Mouse (Mus musculus) limb, embryonic 11.5 days (tissue): ENCODE results near the gene Phf11d. TPM values are rescaled to one million over a fixed set of nuclear protein-coding genes. Genes with fewer than 3 reads are reported as not detected.
"Not testable (repeated sequence)": the region's sequence is repeated elsewhere in the genome, so short reads cannot be mapped to it uniquely, and the experiment has no call there.

Experiments
- ATAC-seq: fragments of 200-750 bp; cut with Nextera tagmentation; 2 replicates; pipeline ENCODE4 v1.8.0; 2017; ENCODE audit warnings: low read depth; ENCODE audit not compliant: insufficient number of reproducible peaks, low FRiP score, low TSS enrichment
- DNase-seq: peaks from one replicate; pipeline ENCODE4 v3.0.0-alpha.2; 2015; ENCODE audit warnings: low spot score
- H3K27ac ChIP-seq: fragments of 300-500 bp; sonication (generic); replicated peaks from 2 replicates; pipeline ENCODE4 v1.5.1; 2014; ENCODE audit warnings: low read depth, mild to moderate bottlenecking, low read length
- H3K27me3 ChIP-seq: fragments of 300-500 bp; sonication (generic); 2 replicates; pipeline ENCODE4 v1.6.1; 2014; ENCODE audit warnings: mild to moderate bottlenecking, low read length, mixed read lengths; ENCODE audit not compliant: control insufficient read depth, insufficient read depth
- H3K36me3 ChIP-seq: fragments of 300-500 bp; sonication (generic); 2 replicates; pipeline ENCODE4 v1.6.1; 2014; ENCODE audit warnings: mild to moderate bottlenecking, low read length, moderate library complexity, mixed read lengths; ENCODE audit not compliant: control insufficient read depth, insufficient read depth
- H3K4me1 ChIP-seq: fragments of 300-500 bp; sonication (generic); 2 replicates; pipeline ENCODE4 v1.6.1; 2014; ENCODE audit warnings: low read length, mixed read lengths; ENCODE audit not compliant: control insufficient read depth, insufficient read depth
- H3K4me2 ChIP-seq: fragments of 300-500 bp; sonication (generic); 2 replicates; pipeline ENCODE4 v1.6.1; 2014; ENCODE audit warnings: low read depth, mild to moderate bottlenecking, moderate library complexity; ENCODE audit not compliant: severe bottlenecking
- H3K4me3 ChIP-seq: fragments of 300-500 bp; sonication (generic); 2 replicates; pipeline ENCODE4 v1.5.1; 2014; ENCODE audit warnings: low read depth, low read length
- H3K9ac ChIP-seq: fragments of 300-500 bp; sonication (generic); 2 replicates; pipeline ENCODE4 v1.6.1; 2014; ENCODE audit warnings: mild to moderate bottlenecking, low read length
- H3K9me3 ChIP-seq: fragments of 300-500 bp; sonication (generic); 2 replicates; pipeline ENCODE4 v1.6.1; 2016; ENCODE audit warnings: low read length; ENCODE audit not compliant: control insufficient read depth
- WGBS: fragments of 180-500 bp; shearing (Covaris S2); extraction: QIAGEN DNeasy Blood & Tissue Kit; methylation state at CpG from one replicate; pipeline ENCODE4 v1.1.7; 2014; 5-methylcytosine and 5-hydroxymethylcytosine counted together
- polyA plus RNA-seq: library from polyadenylated mRNA; unstranded; fragments of >200 nt; fragmentation: Nextera tagmentation; extraction: Ambion mirVana; gene quantifications from 2 replicates; pipeline ENCODE4 v1.2.1, GENCODE M21; 2014

The Phf11d gene
- polyA plus RNA-seq, result 0.17 and 0.39 TPM in 2 replicates

DNA sequence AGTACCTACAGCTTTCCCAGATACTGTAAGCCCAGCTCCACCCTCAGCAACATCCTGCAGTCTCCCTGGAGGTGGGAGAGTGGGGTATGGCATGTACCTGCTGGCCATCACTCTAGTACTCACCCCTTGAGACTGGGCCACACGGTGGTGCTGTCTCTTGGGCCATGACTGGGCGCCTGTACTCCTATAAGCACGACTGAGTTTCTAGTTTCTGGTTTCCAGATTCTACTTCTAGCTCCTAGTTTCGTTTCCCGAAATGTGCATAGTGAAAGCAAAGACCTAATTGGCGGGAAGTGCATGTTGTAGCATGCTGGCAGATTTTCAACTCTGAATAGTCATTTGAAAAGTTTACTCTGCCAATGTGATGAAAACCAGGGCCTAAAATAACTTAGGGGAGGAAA, at the start of gene Phf11d:
TSS of gene Phf11d (minus strand) at position 227 of the 401 bp plus-strand sequence.
- no peak for ATAC-seq
- Histone ChIP-seq H3K27ac (no peak within 1 kb of the TSS), H3K36me3 (no peaks in the 10 kb centered on the region), H3K9me3 (no peaks in the 10 kb centered on the region), H3K4me3 (no peak within 1 kb of the TSS), H3K27me3 (no peaks in the 10 kb centered on the region), H3K4me2 (no peak within 1 kb of the TSS), H3K9ac (no peak within 1 kb of the TSS), H3K4me1 (no peaks in the 10 kb centered on the region)
- 83% methylated on average over 6 of the region's 6 CpGs for WGBS
- no peak for DNase-seq

DNA sequence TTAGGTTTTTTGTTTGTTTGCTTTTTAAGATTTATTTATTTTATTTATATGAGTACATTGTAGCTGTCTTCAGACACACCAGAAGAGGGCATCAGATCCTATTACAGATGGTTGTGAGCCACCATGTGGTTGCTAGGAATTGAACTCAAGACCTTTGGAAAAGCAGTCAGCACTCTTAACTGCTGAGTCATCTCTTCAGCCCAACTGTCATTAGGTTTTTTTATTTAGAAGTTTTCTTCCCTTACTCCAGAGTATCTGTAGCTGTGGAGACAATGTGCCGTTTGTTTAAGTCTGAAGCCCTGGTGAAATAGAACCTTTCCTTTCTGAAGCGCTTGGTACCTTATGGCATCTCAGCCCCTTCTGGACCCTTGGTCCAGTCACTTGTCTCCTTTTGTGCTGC, 49.7 kb upstream of the Phf11d start:
- H3K4me1 ChIP-seq, H3K9me3 ChIP-seq, DNase-seq, H3K36me3 ChIP-seq, H3K27ac ChIP-seq, ATAC-seq, H3K27me3 ChIP-seq, H3K4me3 ChIP-seq, H3K4me2 ChIP-seq, H3K9ac ChIP-seq: not testable (repeated sequence)
- WGBS, result 95% methylated on average over 2 of the region's 2 CpGs

DNA sequence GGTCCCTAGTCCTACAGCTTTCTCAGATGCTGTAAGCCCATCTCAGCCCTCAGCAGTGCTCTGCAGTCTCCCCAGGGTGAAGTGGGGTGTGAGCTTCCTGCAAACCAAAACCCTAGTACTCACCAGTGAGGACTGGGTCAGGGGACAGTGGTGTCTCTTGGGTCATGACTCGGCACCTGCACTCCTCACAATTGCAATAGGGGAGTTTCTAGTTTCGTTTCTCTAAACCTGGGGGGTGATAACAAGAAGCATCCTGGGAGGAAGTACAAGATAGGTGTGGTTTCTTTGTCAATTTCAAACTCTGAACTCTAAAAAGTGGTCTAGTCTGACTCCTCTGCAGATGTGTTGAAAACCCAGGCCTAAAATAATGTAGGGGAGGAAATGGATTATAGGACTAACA, 31.7 kb upstream of the Phf11d start:
- DNase-seq (no peak), ATAC-seq (no peak)
- no peaks in the 10 kb centered on the region for H3K9me3 ChIP-seq
- H3K9ac ChIP-seq, result no peak overlapping the region
- H3K4me3 ChIP-seq, result no peak overlapping the region
- H3K27me3 ChIP-seq, result no peaks in the 10 kb centered on the region
- WGBS, result 80% methylated on average over 2 of the region's 2 CpGs
- no peak overlapping the region for H3K27ac ChIP-seq
- H3K4me2 ChIP-seq, result no peak overlapping the region
- H3K36me3 ChIP-seq, result peaks cover 2% of the 10 kb centered on the region; the same call in 1 of the 2 replicates
- H3K4me1 ChIP-seq, result no peaks in the 10 kb centered on the region

DNA sequence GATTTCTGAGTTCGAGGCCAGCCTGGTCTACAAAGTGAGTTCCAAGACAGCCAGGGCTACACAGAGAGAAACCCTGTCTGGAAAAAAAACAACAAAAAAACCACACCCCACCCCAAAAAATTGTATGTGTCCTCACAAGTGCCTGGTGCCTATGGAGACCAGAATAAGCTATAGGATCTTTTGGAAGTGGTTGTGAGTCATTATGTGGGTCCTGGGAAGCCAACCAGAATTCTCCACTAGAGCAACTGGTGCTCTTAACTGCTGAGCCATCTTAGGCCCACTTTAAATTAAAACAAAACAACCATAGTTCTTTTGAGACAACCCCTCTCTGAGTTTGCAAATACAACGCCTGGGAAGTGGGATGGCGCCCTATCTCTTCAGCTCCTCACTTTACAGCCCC, 30.0 kb upstream of the Phf11d start, which contains the start of gene Phf11c:
TSS of gene Phf11c (minus strand) at position 101 of the 400 bp plus-strand sequence.
- H3K4me2 ChIP-seq, result no peak within 1 kb of the TSS
- no peak within 1 kb of the TSS for H3K4me3 ChIP-seq
- DNase-seq (no peak), ATAC-seq (no peak)
- no peaks in the 10 kb centered on the region for H3K9me3 ChIP-seq
- WGBS, result 92% methylated on average over 3 of the region's 3 CpGs
- no peaks in the 10 kb centered on the region for H3K4me1 ChIP-seq
- H3K27me3 ChIP-seq, result no peaks in the 10 kb centered on the region
- no peak within 1 kb of the TSS for H3K9ac ChIP-seq
- H3K36me3 ChIP-seq, result no peaks in the 10 kb centered on the region
- no peak within 1 kb of the TSS for H3K27ac ChIP-seq

DNA sequence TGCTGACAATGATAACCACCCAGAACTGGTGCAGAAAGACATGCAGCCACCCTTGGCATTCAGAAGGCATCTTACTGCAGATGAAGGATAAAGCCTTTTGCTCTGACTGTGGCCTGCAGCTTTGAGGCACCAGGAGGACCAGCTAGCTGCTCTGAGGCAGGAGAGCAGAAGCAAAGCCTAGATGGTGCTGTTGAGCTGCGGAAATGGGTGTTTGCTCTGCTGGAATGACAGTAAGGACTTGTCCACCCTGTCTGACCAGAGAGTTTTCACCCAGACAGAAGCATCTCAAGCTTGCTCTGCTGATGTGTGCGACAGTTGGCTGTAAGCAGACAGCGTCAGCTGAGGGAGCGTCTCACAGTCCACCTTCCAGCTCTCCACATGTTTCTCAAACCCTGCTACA, 24.9 kb upstream of the Phf11d start:
- not testable (repeated sequence) for H3K27me3 ChIP-seq, H3K4me2 ChIP-seq, H3K27ac ChIP-seq, H3K9me3 ChIP-seq, H3K4me1 ChIP-seq, DNase-seq, ATAC-seq, H3K36me3 ChIP-seq, H3K4me3 ChIP-seq, H3K9ac ChIP-seq
- 77% methylated on average over 4 of the region's 4 CpGs for WGBS

DNA sequence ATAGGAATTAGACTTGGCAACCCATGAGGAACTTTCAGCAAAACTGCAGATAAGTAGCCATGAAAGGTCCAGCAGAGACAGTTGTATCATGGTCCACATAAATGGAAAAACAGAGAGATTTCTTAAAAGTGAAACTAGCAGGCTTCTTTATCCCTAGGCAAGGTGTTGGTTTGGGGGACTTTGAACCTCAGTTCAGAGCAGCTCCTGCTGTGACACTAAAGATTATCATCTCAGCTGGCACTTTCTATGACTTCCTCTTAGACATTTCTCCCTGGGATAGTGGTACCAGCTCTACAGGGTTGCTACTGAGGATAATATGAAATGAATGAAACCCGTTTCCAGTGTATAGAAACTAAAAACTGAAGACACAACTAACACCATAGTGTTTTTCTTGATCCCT, 24.3 kb upstream of the Phf11d start:
- DNase-seq, result no peak
- 61% methylated on average over 1 of the region's 1 CpGs for WGBS
- no peak overlapping the region for H3K27ac ChIP-seq

DNA sequence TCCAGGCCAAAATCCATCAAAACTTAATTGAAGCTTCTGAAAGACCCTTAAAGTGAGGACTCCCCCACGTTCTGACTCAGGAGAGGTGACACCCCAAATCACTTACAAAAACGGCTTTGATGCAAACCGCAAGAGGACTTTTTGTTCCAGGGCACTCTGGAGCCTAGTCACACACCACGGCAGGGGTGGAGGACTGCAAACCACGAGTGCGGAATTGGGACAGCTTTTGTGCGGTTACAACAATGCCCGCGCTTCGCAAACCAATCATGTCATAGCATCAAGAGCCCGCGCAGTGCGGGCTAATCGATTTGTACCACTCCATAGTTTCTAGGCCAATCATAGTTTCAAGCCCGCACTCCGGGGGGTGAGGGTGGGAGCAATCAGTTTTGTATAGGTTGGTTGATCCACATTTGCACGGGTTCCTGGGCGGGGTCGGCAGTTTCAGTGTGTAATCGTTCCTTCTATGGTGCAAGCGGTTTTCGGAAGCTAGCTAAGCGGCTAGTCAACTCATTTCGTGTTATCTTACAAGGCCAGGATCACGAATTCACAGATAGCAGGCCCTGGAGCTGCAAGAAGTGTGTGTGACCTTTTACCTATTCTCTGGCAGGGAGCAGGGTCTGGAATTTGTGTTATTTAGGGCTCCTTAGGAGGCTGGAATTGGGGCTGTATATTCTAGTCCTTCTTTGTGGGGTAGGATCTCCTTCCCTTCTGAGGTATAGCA, 5.2 kb upstream of the Phf11d start:
- no peak overlapping the region for H3K4me3 ChIP-seq
- 94% methylated on average over 25 of the region's 25 CpGs for WGBS
- ATAC-seq (no peak), DNase-seq (no peak)
- no peaks in the 10 kb centered on the region for H3K4me1 ChIP-seq
- no peaks in the 10 kb centered on the region for H3K27me3 ChIP-seq
- H3K9ac ChIP-seq, result no peak overlapping the region
- no peak overlapping the region for H3K27ac ChIP-seq
- no peak overlapping the region for H3K4me2 ChIP-seq
- H3K9me3 ChIP-seq, result no peaks in the 10 kb centered on the region
- no peaks in the 10 kb centered on the region for H3K36me3 ChIP-seq

More for the DNA sequence above, 24.3 kb upstream of the Phf11d start:
- Histone ChIP-seq H3K4me3 (no peak overlapping the region), H3K4me1 (no peaks in the 10 kb centered on the region), H3K9me3 (no peaks in the 10 kb centered on the region), H3K36me3 (no peaks in the 10 kb centered on the region), H3K27me3 (no peaks in the 10 kb centered on the region), H3K4me2 (no peak overlapping the region), H3K9ac (no peak overlapping the region)
- ATAC-seq, result no peak

DNA sequence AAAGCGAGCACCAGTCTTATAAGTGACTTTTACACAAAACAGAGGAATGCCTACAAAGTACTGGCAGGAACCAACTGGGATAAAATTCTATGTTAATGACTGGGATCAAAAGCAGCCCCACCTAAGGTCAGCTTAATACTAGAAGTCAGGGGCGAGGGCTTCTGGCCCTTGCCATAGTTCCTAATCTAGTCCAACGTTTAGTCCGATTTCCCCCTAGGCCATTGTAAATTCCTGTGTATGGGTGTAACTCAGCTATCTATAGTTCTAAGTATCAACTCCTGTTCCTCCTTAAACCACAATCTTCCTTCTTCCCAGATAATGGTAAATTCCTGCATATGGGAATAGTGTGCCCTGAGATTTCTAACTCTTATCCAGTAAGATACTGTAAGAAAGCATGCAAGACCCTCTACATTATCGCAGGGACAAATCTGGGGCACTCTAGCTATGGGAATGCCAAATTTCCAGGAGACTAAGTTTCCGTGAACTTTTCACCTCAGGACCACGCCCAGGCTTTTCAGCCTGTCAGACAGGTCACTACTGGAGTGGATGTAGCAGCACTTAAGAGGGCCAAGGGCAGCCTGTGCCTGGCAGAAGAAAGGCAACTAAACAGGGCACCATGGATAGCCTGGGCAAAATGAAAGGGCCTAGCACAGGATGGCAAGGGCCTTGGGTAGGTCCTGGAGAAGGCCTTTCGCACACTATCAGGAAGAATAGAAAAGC, 1.3 kb upstream of the Phf11d start:
- H3K27me3 ChIP-seq, result no peaks in the 10 kb centered on the region
- no peak overlapping the region for H3K27ac ChIP-seq
- ATAC-seq, result no peak
- H3K4me1 ChIP-seq, result no peaks in the 10 kb centered on the region
- 74% methylated on average over 8 of the region's 8 CpGs for WGBS
- DNase-seq, result no peak
- H3K9ac ChIP-seq, result no peak overlapping the region
- H3K4me3 ChIP-seq, result no peak overlapping the region
- no peaks in the 10 kb centered on the region for H3K36me3 ChIP-seq
- no peak overlapping the region for H3K4me2 ChIP-seq
- no peaks in the 10 kb centered on the region for H3K9me3 ChIP-seq
